Mouse (Mus musculus) stomach, postnatal 0 days (tissue): ENCODE data around the gene F11.

ENCODE experiments used
- CTCF ChIP-seq: IDR thresholded peaks from 2 replicates; pipeline ENCODE4 v1.5.1; 2016; ENCODE audit warnings: antibody characterized with exemption, low read depth, mild to moderate bottlenecking, moderate library complexity
- EP300 ChIP-seq: optimal IDR thresholded peaks from 2 replicates; pipeline ENCODE3; 2016; ENCODE audit warnings: antibody characterized with exemption

DNA sequence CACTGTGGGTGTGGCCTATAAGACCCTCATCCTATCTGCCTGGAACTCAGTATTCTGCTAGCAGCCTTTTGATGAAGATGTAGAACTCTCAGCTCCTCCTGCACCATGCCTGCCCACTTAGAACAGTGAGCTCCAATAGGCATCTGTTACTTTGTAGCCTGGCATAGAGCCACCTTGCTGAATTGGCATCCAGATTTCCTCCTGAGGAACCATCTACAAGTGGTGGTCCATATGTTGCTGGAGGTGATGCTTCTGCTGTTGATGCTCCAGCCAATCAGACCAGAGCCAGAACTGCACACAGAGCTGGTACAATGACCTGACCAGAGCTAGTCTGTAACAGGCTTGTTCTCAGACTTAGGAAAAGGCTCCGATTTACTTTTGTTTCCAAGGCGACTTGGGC lies 30.0 kb upstream of the F11 start:
- TF ChIP-seq CTCF, result no peak
- TF ChIP-seq EP300, result no peak
